Mouse (Mus musculus) limb, embryonic 15.5 days (tissue): ENCODE measurements around the gene Scn5a. TPM values are rescaled to one million over a fixed set of nuclear protein-coding genes. Genes with fewer than 3 reads are reported as not detected.

ENCODE experiments used
- ATAC-seq: fragments of 200-750 bp; cut with Nextera tagmentation; 2 replicates; pipeline ENCODE4 v1.8.0; 2017; ENCODE audit warnings: low read depth, moderate TSS enrichment; ENCODE audit not compliant: insufficient number of reproducible peaks, low FRiP score, low TSS enrichment
- H3K27ac ChIP-seq: fragments of 300-500 bp; sonication (generic); 2 replicates; pipeline ENCODE4 v1.5.1; 2015; ENCODE audit warnings: moderate library complexity, mild to moderate bottlenecking, inconsistent platforms
- H3K27me3 ChIP-seq: fragments of 300-500 bp; sonication (generic); 2 replicates; pipeline ENCODE4 v1.6.1; 2015; ENCODE audit warnings: inconsistent platforms
- H3K36me3 ChIP-seq: fragments of 300-500 bp; sonication (generic); 2 replicates; pipeline ENCODE4 v1.6.1; 2015; ENCODE audit warnings: inconsistent platforms
- H3K4me1 ChIP-seq: fragments of 300-500 bp; sonication (generic); 2 replicates; pipeline ENCODE4 v1.6.1; 2015; ENCODE audit warnings: inconsistent platforms
- H3K4me2 ChIP-seq: fragments of 300-500 bp; sonication (generic); 2 replicates; pipeline ENCODE4 v1.6.1; 2015; ENCODE audit warnings: mild to moderate bottlenecking, inconsistent platforms
- H3K4me3 ChIP-seq: fragments of 300-500 bp; sonication (generic); 2 replicates; pipeline ENCODE4 v1.5.1; 2015; ENCODE audit warnings: mild to moderate bottlenecking, inconsistent platforms
- H3K9ac ChIP-seq: fragments of 300-500 bp; sonication (generic); 2 replicates; pipeline ENCODE4 v1.6.1; 2015; ENCODE audit warnings: inconsistent platforms
- H3K9me3 ChIP-seq: fragments of 300-500 bp; sonication (generic); 2 replicates; pipeline ENCODE4 v1.6.1; 2016; ENCODE audit warnings: inconsistent platforms
- WGBS: fragments of 180-500 bp; shearing (Covaris S2); methylation state at CpG from one replicate; pipeline ENCODE4 v1.1.7; 2015; 5-methylcytosine and 5-hydroxymethylcytosine counted together
- polyA plus RNA-seq: library from polyadenylated mRNA; unstranded; fragments of >200 nt; fragmentation: Nextera tagmentation; extraction: Ambion mirVana; gene quantifications from 2 replicates; pipeline ENCODE4 v1.2.1, GENCODE M21; 2015

Scn5a gene
- polyA plus RNA-seq, 1 experiment from 2014 or later, result 0.17 TPM

- WGBS, result 88% methylated on average over 17 of the region's 17 CpGs
- ATAC-seq, result no peak
- H3K27ac ChIP-seq, result no peak overlapping the region
Observed at GRCm38 (mm10) chr9:119580187-119580586, 1.4 kb upstream of the Scn5a start.

GRCm38 (mm10) chr9:119578311-119578635 is 543 bp downstream of the Scn5a start:
- Histone ChIP-seq H3K9me3 (no peaks in the 10 kb centered on the region), H3K4me3 (peak overlapping the region; percentile 55)

More at GRCm38 (mm10) chr9:119580187-119580586, 1.4 kb upstream of the Scn5a start:
- H3K27me3 ChIP-seq, result peaks cover 72% of the 10 kb centered on the region
- H3K36me3 ChIP-seq, result no peaks in the 10 kb centered on the region
- H3K4me3 ChIP-seq, result no peak overlapping the region
- H3K4me1 ChIP-seq, result peaks cover 11% of the 10 kb centered on the region
- no peaks in the 10 kb centered on the region for H3K9me3 ChIP-seq
- H3K4me2 ChIP-seq, result no peak overlapping the region
- no peak overlapping the region for H3K9ac ChIP-seq

GRCm38 (mm10) chr9:119576977-119577376 is 1.8 kb downstream of the Scn5a start:
- peaks cover 11% of the 10 kb centered on the region for H3K4me1 ChIP-seq
- ATAC-seq, result no peak
- peaks cover 93% of the 10 kb centered on the region for H3K27me3 ChIP-seq
- no peaks in the 10 kb centered on the region for H3K36me3 ChIP-seq
- H3K4me3 ChIP-seq, result no peak overlapping the region
- H3K4me2 ChIP-seq, result no peak overlapping the region
- H3K27ac ChIP-seq, result no peak overlapping the region
- no peak overlapping the region for H3K9ac ChIP-seq
- WGBS, result 75% methylated on average over 2 of the region's 2 CpGs
- H3K9me3 ChIP-seq, result no peaks in the 10 kb centered on the region

More at GRCm38 (mm10) chr9:119578311-119578635, 543 bp downstream of the Scn5a start:
- Histone ChIP-seq H3K36me3 (no peaks in the 10 kb centered on the region), H3K4me2 (peak overlapping the region; percentile 97), H3K4me1 (peaks cover 11% of the 10 kb centered on the region), H3K27me3 (peaks cover 83% of the 10 kb centered on the region), H3K9ac (peak overlapping the region; percentile 28), H3K27ac (no peak overlapping the region)
- WGBS, result 0% methylated on average over 24 of the region's 24 CpGs
- no peak for ATAC-seq

GRCm38 (mm10) chr9:119575732-119576131 is 3.1 kb downstream of the Scn5a start:
- Histone ChIP-seq H3K36me3 (no peaks in the 10 kb centered on the region), H3K27ac (no peak overlapping the region), H3K4me3 (no peak overlapping the region), H3K4me2 (no peak overlapping the region), H3K4me1 (peaks cover 11% of the 10 kb centered on the region), H3K9ac (no peak overlapping the region), H3K9me3 (no peaks in the 10 kb centered on the region), H3K27me3 (peaks cover 98% of the 10 kb centered on the region)
- WGBS, result 50% methylated on average over 9 of the region's 9 CpGs
- ATAC-seq, result no peak

GRCm38 (mm10) chr9:119574366-119574765 is 4.5 kb downstream of the Scn5a start:
- H3K4me3 ChIP-seq, result no peak overlapping the region
- no peak for ATAC-seq
- no peaks in the 10 kb centered on the region for H3K36me3 ChIP-seq
- no peaks in the 10 kb centered on the region for H3K9me3 ChIP-seq
- WGBS, result 75% methylated on average over 7 of the region's 7 CpGs
- no peak overlapping the region for H3K4me2 ChIP-seq
- H3K9ac ChIP-seq, result no peak overlapping the region
- peaks cover 11% of the 10 kb centered on the region for H3K4me1 ChIP-seq
- H3K27ac ChIP-seq, result no peak overlapping the region
- H3K27me3 ChIP-seq, result peaks cover 96% of the 10 kb centered on the region

- Histone ChIP-seq H3K36me3 (no peaks in the 10 kb centered on the region), H3K4me1 (no peaks in the 10 kb centered on the region), H3K4me3 (no peak overlapping the region), H3K4me2 (no peak overlapping the region), H3K9me3 (no peaks in the 10 kb centered on the region), H3K27ac (no peak overlapping the region), H3K27me3 (peaks cover 88% of the 10 kb centered on the region), H3K9ac (no peak overlapping the region)
- 50% methylated on average over 14 of the region's 14 CpGs for WGBS
- ATAC-seq, result no peak
Observed at GRCm38 (mm10) chr9:119573009-119573408, 5.8 kb downstream of the Scn5a start.

- no peaks in the 10 kb centered on the region for H3K4me1 ChIP-seq
- H3K27me3 ChIP-seq, result peaks cover 87% of the 10 kb centered on the region
- H3K36me3 ChIP-seq, result no peaks in the 10 kb centered on the region
- H3K9me3 ChIP-seq, result no peaks in the 10 kb centered on the region
- no peak for ATAC-seq
- no peak overlapping the region for H3K4me2 ChIP-seq
- no peak overlapping the region for H3K27ac ChIP-seq
- no peak overlapping the region for H3K4me3 ChIP-seq
- 2% methylated on average over 15 of the region's 15 CpGs for WGBS
- H3K9ac ChIP-seq, result no peak overlapping the region
Observed at GRCm38 (mm10) chr9:119571411-119571888, 7.4 kb downstream of the Scn5a start.

GRCm38 (mm10) chr9:119570652-119571051 is 8.2 kb downstream of the Scn5a start:
- WGBS, result 14% methylated on average over 9 of the region's 9 CpGs
- Histone ChIP-seq H3K27ac (no peak overlapping the region), H3K9ac (no peak overlapping the region), H3K36me3 (no peaks in the 10 kb centered on the region), H3K9me3 (no peaks in the 10 kb centered on the region), H3K4me2 (no peak overlapping the region), H3K27me3 (peaks cover 87% of the 10 kb centered on the region), H3K4me1 (no peaks in the 10 kb centered on the region), H3K4me3 (no peak overlapping the region)
- ATAC-seq, result no peak

- no peaks in the 10 kb centered on the region for H3K4me1 ChIP-seq
- H3K27me3 ChIP-seq, result peaks cover 74% of the 10 kb centered on the region
- H3K27ac ChIP-seq, result no peak overlapping the region
- ATAC-seq, result no peak
- H3K4me3 ChIP-seq, result no peak overlapping the region
- 72% methylated on average over 8 of the region's 8 CpGs for WGBS
- H3K4me2 ChIP-seq, result no peak overlapping the region
- no peak overlapping the region for H3K9ac ChIP-seq
- H3K9me3 ChIP-seq, result no peaks in the 10 kb centered on the region
- H3K36me3 ChIP-seq, result no peaks in the 10 kb centered on the region
Observed at GRCm38 (mm10) chr9:119568732-119569131, 10.1 kb downstream of the Scn5a start.

GRCm38 (mm10) chr9:119567800-119568199 is 11.0 kb downstream of the Scn5a start:
- no peak overlapping the region for H3K4me3 ChIP-seq
- no peaks in the 10 kb centered on the region for H3K36me3 ChIP-seq
- no peak overlapping the region for H3K27ac ChIP-seq
- ATAC-seq, result no peak
- peaks cover 65% of the 10 kb centered on the region for H3K27me3 ChIP-seq
- 70% methylated on average over 5 of the region's 5 CpGs for WGBS
- H3K9ac ChIP-seq, result no peak overlapping the region
- no peaks in the 10 kb centered on the region for H3K4me1 ChIP-seq
- H3K9me3 ChIP-seq, result no peaks in the 10 kb centered on the region
- no peak overlapping the region for H3K4me2 ChIP-seq

- Histone ChIP-seq H3K4me1 (peaks cover 5% of the 10 kb centered on the region), H3K9ac (no peak overlapping the region), H3K4me3 (no peak overlapping the region), H3K27ac (no peak overlapping the region), H3K36me3 (no peaks in the 10 kb centered on the region), H3K4me2 (no peak overlapping the region), H3K9me3 (no peaks in the 10 kb centered on the region), H3K27me3 (peaks cover 49% of the 10 kb centered on the region)
- WGBS, result 6% methylated on average over 10 of the region's 10 CpGs
- no peak for ATAC-seq
Observed at GRCm38 (mm10) chr9:119566214-119566613, 12.6 kb downstream of the Scn5a start.

GRCm38 (mm10) chr9:119564803-119565202 is 14.0 kb downstream of the Scn5a start:
- ATAC-seq, result no peak
- H3K27ac ChIP-seq, result no peak overlapping the region
- no peaks in the 10 kb centered on the region for H3K36me3 ChIP-seq
- no peaks in the 10 kb centered on the region for H3K9me3 ChIP-seq
- H3K27me3 ChIP-seq, result peaks cover 37% of the 10 kb centered on the region
- H3K4me1 ChIP-seq, result peaks cover 5% of the 10 kb centered on the region
- no peak overlapping the region for H3K9ac ChIP-seq
- no peak overlapping the region for H3K4me2 ChIP-seq
- no peak overlapping the region for H3K4me3 ChIP-seq
- 82% methylated on average over 6 of the region's 6 CpGs for WGBS

GRCm38 (mm10) chr9:119563617-119564016 is 15.2 kb downstream of the Scn5a start:
- H3K4me1 ChIP-seq, result peaks cover 5% of the 10 kb centered on the region
- no peak overlapping the region for H3K4me3 ChIP-seq
- H3K9me3 ChIP-seq, result no peaks in the 10 kb centered on the region
- WGBS, result 63% methylated on average over 6 of the region's 6 CpGs
- H3K27ac ChIP-seq, result no peak overlapping the region
- no peak for ATAC-seq
- H3K27me3 ChIP-seq, result peaks cover 32% of the 10 kb centered on the region
- no peaks in the 10 kb centered on the region for H3K36me3 ChIP-seq
- no peak overlapping the region for H3K4me2 ChIP-seq
- no peak overlapping the region for H3K9ac ChIP-seq
